Mouse (Mus musculus) telencephalon, adult 2 months (tissue): ENCODE results near the gene Tmtc4.
A peak's percentile ranks its signal among the peaks of the same experiment; 100 is the strongest.

Experiments used
- DNase-seq: peaks from one replicate; pipeline ENCODE4 v3.0.0-alpha.2; 2011; ENCODE audit warnings: low read depth, low spot score

The Tmtc4 gene

GRCm38 (mm10) chr14:122902884-122903283, 81.0 kb downstream of the Tmtc4 start:
- no peak for DNase-seq

GRCm38 (mm10) chr14:122902136-122902535, 81.7 kb downstream of the Tmtc4 start:
- no peak for DNase-seq

GRCm38 (mm10) chr14:122901715-122902114, 82.1 kb downstream of the Tmtc4 start:
- no peak for DNase-seq

GRCm38 (mm10) chr14:122901177-122901576, 82.7 kb downstream of the Tmtc4 start:
- DNase-seq, result no peak

- DNase-seq, result no peak
Measured at GRCm38 (mm10) chr14:122900679-122901078, 83.2 kb downstream of the Tmtc4 start.

- no peak for DNase-seq
Measured at GRCm38 (mm10) chr14:122898550-122898949, 85.3 kb downstream of the Tmtc4 start.

- no peak for DNase-seq
Measured at GRCm38 (mm10) chr14:122896106-122896505, 87.7 kb downstream of the Tmtc4 start.

- DNase-seq, result no peak
Measured at GRCm38 (mm10) chr14:122891470-122891968, 92.3 kb downstream of the Tmtc4 start.

GRCm38 (mm10) chr14:122888480-122888872, 95.4 kb downstream of the Tmtc4 start:
- no peak for DNase-seq

GRCm38 (mm10) chr14:122887702-122888479, 95.9 kb downstream of the Tmtc4 start:
- DNase-seq, result no peak

GRCm38 (mm10) chr14:122887278-122887677, 96.6 kb downstream of the Tmtc4 start:
- DNase-seq, result no peak

GRCm38 (mm10) chr14:122885893-122886292, 97.9 kb downstream of the Tmtc4 start:
- DNase-seq, result peak; percentile 55

- DNase-seq, result no peak
Measured at GRCm38 (mm10) chr14:122883821-122884584, 99.8 kb downstream of the Tmtc4 start.

- DNase-seq, result no peak
Measured at GRCm38 (mm10) chr14:122883410-122883806, 100.4 kb downstream of the Tmtc4 start.

- no peak for DNase-seq
Measured at GRCm38 (mm10) chr14:122882795-122883409, 100.9 kb downstream of the Tmtc4 start.

- no peak for DNase-seq
Measured at GRCm38 (mm10) chr14:122882201-122882639, 101.6 kb downstream of the Tmtc4 start.

- no peak for DNase-seq
Measured at GRCm38 (mm10) chr14:122881699-122882098, 102.1 kb downstream of the Tmtc4 start.

- no peak for DNase-seq
Measured at GRCm38 (mm10) chr14:122880291-122880690, 103.5 kb downstream of the Tmtc4 start.

GRCm38 (mm10) chr14:122877787-122878186, 106.0 kb downstream of the Tmtc4 start:
- DNase-seq, result no peak

GRCm38 (mm10) chr14:122876723-122877122, 107.1 kb downstream of the Tmtc4 start:
- DNase-seq, result no peak

GRCm38 (mm10) chr14:122876163-122876562, 107.7 kb downstream of the Tmtc4 start:
- DNase-seq, result peak; percentile 57

GRCm38 (mm10) chr14:122875636-122876035, 108.2 kb downstream of the Tmtc4 start:
- DNase-seq, result no peak
